Mouse (Mus musculus): ENCODE results near the gene Nrip1.

Nrip1 gene

DNA sequence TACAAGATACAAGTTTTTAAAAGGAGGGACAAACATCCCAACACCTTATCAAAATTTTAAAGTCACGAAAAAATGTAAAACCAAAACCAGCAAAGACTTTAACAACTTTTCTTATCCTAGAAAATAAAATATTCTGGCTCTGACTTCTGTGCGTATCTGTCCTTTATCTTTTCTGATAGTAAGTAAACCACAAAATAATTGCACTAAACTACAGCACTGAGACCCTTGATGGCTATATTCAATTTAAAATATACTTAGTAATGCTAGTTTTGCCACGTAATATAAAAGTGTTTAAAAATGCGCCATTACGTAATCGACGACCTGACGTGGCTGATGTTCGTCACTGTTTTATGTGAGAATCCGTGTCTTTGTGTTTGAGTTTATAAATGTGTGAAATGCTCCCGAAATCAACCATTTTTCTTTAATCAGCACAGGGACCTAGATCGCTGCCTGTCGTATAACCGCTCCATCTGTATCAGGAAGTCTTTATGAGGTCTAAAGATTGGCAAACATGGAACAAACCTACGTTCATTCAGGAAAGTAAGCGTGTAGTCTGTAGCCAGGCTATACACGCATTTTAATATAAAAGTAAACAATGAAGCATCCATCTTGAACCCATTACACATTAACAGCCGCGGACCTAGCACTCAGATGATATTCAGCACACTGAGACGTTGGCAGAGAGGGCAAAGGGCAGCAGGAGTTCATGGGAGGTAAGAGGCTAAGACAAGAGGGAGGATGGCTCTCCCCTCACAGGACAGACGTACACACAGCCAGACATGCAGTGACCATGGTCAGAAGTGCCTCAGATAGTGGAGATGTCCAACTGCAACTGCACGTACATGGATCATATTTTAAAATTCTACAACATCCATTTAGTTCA is 56.4 kb downstream of the Nrip1 start:
- ATAC-seq (ENCODE audit: low TSS enrichment): no peak

DNA sequence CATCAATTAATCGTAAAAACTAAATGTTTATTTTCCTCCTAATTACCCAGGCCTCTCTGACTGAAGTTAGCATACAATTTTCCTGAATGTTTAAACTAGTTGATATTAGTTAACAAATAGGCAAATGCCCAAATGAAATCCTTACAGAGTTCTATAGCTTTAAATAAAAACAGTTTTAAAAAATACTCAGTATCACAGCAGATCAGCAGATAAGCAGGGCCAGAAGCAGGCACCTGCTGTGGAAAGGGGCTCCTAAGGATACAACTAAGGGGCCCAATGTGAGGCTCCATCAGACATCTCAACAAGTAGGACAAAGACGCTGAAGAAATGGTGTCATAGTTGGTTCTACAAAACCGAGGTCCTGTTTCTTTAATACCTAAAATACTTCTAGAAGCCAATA is 58.0 kb downstream of the Nrip1 start:
- ATAC-seq (ENCODE audit: low TSS enrichment): no peak

DNA sequence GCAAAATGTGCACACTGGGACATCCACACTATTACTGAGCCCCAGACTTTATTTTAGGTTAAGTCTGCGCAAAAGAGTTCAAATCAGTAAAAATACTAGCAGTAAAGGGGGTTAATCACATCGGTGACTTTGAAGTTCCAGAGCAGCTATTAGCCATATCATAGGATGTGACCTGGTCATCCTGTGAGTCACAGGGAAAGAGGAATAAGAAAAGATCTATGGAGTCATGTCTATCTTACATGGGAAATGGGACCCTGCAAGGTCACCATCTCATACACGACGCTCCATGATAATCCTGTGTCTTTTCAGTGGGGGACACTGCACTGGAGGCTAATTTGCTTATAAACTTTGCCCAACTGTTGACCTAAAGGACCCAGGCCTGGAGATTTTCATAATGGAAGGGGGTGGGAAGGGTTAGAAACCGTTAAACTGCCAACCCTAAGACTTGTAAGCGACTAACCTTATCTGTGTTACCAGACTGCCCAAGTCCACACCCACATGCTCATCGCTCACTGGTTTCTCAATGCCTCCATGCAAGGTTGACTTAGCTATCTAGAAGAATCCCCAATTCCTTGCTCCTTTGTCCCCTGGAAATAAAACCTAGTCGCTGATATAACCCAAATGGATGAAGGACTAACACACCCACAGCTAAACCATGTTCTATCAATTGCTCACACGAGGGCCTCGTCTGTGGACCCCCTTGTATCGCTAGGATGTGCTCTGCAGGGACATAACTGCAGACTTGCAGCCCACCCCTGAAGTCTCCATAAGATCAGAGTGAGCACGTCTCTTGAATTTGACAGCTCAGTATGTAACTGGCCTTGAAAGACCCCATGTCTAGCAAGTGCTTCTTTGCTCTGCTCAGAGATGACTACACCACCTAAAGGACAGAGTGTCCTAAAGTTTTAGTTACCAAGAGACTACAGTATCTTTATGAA is 59.3 kb downstream of the Nrip1 start:
- ATAC-seq (ENCODE audit: low TSS enrichment): no peak

DNA sequence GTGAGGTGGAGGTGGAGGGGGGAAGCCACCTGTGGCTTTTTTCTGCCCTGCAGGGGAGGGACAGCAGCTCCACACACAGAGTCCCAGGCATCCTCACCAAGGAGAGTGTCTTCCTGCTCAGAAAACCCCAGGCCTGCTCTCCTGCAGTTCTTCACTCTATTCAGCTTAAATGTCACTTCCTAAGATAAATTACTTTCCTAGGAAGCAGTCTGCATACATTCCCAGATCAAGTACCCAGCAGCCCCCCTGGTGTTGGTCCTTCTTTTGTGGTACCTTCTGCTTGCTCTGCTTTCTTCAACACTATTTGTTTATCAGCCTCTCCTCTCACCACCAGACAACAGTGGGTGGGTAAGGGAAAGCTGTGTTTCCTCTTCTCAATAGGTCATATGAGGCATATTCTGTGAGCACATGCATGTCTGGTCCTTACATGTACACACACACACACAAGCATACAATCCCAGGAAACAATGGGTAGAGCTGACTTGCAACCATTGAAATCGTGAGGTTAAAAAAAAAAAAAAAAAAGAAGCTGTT is 60.7 kb downstream of the Nrip1 start:
- no peak for ATAC-seq (ENCODE audit: low TSS enrichment)

DNA sequence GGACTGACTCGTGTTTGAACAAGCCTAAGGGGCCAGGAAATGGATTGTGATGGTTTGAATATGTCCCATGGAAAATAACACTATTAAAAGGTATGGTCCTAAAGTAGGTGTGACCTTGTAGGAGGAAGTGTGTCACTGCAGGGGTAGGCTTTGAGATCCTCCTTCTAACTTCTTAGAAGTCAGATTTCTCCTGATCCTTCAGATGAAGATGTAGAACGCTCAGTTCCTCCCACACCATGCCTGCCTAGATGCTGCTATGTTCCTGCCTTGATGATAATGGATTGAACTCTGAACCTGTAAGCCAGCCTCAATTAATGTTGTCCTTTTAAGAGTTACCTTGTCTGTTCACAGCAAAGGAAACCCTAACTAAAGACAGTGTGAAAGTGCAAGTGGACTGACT is 62.8 kb downstream of the Nrip1 start:
- ATAC-seq (ENCODE audit: low TSS enrichment): no peak

DNA sequence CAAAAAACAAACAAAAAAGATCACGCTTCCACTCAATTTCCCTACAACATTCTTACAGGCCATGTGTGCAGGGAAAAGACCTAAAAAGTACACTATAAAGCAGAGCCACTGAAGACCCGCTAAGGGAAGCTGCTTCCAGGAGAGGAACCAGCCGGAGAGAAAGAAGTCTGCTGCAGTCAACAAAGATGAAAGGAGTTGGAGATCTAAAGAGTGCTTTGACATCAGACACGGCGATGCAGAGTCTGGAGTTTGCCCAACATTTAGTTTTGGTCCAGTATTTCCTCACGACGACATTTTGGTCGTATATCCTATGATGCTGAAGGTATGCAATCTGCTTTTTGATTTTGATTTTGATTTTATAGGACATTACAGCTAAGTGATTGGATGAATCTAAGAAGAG is 63.3 kb downstream of the Nrip1 start:
- no peak for ATAC-seq (ENCODE audit: low TSS enrichment)

DNA sequence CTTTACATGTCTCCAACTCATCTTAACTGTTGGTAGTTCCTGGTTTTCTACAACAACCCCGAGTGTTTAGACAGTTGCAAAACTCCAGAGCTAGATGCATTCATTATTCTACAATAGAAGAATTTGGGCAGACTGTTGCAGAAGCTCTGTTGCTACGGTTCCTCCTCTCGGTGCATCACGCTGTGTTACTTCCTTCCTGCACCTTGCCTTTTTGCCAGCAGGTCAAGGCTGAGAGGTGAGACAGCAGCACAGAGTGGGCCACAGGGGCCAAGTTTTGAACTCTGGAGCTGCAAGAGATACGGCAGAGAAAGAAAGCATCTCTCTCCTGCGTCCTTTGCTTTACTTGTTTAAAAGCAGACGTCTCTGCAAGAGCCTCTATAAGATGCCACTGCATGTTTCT is 64.3 kb downstream of the Nrip1 start:
- ATAC-seq (ENCODE audit: low TSS enrichment): peak; percentile 14; the same call in 1 of the 2 replicates

DNA sequence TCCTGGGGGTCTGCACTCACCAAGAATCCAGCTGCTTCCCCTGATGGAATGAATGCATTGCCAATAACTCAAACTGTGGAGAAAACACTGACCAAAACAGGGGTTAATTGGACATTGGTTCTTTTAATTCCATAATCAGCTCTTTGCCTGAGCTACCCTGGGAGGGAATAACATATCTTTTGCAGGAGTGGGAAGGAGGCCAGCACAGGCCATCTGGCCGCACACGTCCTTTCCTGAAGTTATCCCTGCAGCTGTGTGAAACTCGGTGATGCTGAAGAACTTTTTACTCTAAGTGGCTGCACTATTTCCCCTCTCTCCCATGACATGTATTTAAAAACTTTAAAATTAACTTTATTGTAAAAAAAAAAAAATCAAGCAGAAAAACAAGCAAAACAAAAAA is 66.6 kb downstream of the Nrip1 start:
- ATAC-seq (ENCODE audit: low TSS enrichment): peak; percentile 55

DNA sequence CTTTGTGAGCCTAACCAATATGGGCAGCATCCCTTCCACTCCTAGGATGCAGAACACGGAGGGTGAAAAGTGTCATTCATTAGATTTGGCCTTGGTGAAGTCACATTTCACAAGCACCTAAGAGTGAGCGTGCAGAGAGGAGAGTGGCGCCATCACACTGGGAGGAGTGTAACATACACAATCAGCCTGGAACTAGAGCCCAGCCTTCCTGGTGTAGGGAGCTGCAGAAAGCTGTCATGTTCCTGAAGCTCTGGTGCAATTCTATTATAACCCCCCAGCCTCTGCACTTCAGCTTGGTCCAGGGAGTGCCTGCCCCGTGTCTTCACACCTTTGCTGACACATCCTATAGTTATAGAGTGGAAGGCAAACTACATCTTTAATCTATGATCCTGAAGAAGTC is 67.2 kb downstream of the Nrip1 start:
- peak; percentile 35 for ATAC-seq (ENCODE audit: low TSS enrichment)

DNA sequence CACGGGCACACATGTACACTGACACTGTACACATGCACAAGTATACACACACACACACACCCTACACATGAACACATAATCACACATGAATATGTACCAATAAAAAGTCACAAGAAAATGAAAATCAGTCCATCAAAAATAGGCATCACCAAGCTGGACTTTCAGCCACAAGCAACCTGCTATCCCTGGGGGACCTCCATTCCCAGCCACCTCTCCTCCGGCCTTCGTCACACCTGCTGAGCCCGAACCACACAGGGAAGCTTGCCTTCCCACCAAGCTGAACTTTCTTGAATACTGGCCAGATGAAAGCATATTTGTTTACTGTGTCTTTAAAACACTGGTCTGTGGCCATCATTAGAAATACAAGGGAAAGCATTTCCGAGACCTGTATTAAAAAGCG is 70.2 kb downstream of the Nrip1 start:
- ATAC-seq (ENCODE audit: low TSS enrichment): no peak

DNA sequence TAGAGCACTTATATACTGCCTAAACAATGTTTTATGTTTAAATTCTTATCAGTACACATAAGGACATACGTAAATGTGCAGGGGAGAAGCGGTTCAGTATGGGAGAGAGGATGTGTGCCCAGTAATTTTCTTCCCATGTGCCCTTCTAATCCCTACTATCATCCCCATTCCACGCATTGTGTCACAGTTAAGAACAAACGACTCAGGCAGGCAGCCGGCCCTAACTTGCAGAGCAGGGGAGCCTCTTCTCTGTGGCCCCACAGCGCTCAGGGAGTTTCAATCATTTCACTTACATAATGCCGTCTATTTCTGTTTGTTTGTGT is 71.9 kb downstream of the Nrip1 start:
- ATAC-seq (ENCODE audit: low TSS enrichment): peak; percentile 45

DNA sequence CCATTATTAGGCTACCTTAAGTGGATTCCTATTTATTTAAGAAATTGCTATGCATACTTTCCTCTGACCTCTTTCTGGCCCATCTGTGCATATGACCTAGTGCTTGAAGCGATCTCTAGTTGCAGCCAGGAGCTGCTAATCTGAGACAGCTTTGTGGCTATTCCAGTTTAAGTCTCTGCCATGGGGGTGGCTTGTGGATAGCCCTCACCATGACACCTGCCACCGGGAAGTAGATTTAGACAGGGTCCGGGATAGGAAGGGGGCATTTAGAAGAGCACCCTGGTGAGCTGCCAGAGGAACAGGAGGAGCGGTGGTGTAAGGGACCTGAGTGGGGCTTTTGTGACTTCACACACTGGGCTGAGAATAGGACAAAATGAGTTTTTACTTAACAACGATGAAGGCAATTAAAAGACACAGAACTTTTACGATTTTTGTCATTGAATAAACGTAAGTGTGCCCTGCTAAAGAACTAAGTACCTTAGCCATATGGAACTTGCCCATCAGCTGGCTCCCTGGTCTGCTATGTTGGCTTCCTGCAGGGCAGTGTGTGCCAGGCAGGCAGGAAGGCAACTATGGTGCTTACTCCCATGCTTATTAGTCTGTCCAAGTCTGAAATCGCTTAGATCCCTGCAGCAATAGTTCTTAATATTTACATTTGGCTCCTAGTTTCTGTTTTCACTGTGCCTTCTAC is 72.4 kb downstream of the Nrip1 start:
- peak; percentile 17; the same call in 1 of the 2 replicates for ATAC-seq (ENCODE audit: low TSS enrichment)

DNA sequence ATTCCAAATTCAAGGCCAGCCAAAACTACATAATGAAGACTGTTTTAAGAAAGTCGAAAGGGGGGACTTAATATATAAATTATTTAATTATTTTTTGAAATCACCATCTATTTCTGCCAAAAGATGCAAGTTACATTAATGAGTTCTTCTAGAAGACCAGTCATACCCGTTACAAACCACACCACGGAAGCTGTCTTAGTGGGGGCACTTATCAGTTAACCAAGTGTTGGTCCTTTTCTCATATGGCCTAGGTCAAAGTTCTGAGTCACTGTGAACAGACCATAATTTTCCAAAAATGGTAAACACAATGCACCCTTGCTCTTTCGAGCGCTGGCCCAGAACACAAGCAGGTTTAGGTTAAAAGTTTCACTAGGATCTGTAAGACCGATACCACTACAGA is 73.2 kb downstream of the Nrip1 start:
- ATAC-seq (ENCODE audit: low TSS enrichment): no peak

DNA sequence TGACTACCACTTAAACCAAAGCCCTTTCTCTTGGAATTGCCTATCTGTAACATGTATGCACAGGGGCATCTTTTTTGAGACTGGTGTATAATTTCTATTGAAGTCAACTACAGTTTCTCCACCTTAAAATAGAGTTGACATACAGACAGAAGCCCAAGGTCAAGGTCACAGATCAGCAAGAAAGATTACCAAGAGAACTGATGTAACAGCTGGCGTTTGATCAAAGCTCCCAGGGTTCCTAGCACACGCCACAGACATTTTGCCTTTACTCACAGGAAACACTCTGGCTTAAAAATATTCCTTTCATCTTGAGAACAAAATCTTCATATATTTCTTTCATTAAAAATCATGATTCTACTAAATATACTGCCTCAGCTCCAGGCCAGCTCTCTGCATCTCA is 74.1 kb downstream of the Nrip1 start:
- ATAC-seq (ENCODE audit: low TSS enrichment): no peak

DNA sequence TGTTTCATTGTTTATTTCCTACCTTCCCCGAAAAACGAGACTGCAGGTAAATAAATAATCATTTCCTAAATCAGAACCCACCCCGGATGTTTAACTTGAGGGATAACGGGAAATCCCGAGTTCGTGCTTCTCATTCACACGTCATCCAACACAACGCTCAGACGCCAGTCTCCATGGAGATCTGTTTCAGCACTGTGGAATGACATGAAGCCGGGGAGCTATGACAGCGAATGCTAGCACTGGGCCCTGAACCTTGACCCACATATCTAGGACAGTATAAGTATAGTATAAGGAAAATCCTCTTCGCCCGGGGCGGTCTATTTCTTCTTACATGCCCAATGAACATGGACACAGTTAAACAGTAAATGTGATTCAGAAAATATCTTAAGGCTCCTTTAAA is 78.3 kb downstream of the Nrip1 start:
- peak; percentile 52 for ATAC-seq (ENCODE audit: low TSS enrichment)

DNA sequence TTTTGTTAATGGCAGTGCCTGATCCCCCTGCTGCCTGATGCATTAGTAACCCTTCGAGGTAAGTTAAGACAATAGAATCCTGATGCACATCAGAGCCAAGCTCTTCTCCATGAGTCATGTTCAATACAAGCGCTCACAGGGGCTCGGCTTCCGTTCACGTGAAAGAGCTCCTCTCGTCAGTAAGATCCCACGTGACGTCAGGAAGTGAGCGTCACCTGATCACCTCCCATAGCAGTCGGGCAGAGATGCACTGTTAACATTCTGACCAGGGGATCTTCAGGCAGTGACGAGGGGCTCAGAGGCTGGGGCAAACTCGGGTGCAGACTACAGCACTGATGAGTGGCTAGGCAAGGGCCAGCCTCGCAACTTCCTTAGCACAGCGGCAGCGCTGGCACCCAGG is 79.1 kb downstream of the Nrip1 start:
- ATAC-seq (ENCODE audit: low TSS enrichment): peak; percentile 36

DNA sequence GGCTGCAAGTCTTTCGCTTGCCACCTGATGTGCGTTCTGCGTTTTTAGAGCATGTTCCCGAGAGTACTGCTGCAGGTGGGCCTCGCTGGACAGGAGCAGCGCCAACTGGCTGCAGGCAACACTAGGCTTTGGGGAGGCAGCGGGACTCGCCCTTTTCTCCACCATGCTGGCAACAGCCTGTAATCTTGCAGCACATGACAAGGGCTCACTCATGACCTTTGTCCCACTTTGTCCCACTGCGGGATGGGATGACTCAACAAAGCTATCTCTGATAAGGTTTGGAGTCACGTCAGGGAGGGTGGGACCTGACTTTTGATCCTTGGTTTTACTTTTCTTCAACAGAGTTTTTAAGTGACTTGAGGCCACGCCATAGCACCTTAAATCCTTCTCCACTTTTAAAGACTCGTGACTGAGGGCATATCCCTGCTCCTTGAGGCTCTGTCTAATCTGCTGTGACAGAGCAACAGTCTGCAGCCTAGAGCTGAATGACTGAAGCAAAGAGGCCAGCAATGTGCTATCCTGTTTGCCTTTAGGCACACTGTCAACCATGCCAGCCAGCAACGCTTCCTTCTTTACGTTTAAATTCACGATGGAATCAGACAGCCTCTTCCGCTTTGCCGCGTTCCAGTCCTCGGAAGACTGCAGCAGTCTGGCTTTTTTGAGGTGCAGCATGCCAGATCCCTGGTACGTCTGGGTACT is 79.7 kb downstream of the Nrip1 start:
- no peak for ATAC-seq (ENCODE audit: low TSS enrichment)

DNA sequence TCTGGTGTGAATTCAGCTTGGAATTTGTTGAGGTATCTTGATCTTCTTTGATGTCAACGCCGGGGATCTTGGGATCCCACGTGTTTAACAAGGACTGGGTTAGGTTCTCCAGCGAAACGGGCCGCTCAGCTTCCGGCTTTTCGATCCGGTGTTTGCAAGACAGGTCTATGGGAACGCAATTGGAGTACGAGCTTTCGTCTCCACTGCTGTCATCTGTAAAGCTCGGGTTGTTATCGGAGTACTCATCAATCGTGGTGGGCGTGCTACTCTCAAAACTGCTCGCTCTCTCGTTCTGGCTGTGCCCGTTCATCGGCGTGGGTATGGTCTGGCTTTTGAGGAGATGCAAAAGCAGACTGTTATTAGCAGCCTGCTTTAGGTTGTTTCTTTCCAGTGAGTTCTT is 80.5 kb downstream of the Nrip1 start:
- ATAC-seq (ENCODE audit: low TSS enrichment): no peak

DNA sequence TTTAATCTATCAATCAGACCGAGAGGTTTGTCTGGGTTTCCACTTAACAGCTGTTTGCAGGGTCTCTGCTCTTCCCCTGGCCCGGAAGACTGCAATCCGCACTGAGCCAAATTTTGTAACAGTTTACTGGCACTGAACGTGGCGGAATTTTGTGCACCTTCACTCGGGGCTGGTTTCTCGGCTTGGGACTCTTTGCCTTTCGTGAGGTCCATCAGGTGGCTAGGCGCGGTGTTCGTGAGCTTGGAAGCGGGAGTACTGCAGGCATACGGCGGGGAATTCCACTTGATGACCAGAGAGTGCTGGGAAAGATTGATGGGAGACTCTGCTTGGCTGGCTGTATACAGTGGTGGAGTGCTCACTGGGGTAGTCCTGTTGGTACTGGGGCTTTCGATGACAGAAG is 81.0 kb downstream of the Nrip1 start:
- no peak for ATAC-seq (ENCODE audit: low TSS enrichment)

DNA sequence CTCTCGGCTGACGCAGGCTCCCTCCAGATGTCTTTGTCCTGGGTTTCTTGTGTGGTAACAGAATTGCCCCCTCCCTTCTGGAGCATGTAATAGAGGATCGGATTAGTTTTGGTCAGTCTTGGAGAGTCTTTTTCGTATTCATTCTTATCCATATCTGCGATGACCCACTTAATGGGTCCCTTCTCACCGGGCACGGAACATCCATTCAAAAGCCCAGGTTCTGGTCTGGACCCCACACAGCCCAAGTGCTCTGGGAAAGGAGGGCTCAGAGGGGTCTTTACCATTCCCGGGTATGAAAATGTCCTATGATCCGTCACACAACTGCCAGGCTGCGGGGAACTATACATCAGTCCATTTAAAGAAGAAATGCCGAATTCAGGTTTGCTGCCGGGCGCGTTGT is 82.3 kb downstream of the Nrip1 start:
- no peak for ATAC-seq (ENCODE audit: low TSS enrichment)

DNA sequence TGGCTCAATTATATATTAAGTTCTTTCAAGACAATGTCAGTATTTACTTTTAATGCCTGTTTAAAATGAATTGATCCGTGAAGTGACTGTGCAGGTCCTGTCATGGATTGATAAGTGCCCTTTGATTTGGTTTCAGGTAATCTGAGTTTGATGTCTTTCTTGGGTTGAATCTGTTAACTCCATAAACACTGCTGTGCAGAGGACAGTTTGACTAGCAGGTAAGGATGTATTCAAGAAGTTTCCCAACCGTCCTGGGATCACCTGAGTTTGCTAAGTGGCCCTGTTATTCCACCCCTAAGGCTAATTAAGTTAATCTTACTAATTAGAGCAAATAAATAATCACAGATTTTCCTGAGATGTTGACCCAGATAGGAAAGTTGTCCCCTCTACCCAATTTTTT is 84.1 kb downstream of the Nrip1 start:
- ATAC-seq (ENCODE audit: low TSS enrichment): no peak

DNA sequence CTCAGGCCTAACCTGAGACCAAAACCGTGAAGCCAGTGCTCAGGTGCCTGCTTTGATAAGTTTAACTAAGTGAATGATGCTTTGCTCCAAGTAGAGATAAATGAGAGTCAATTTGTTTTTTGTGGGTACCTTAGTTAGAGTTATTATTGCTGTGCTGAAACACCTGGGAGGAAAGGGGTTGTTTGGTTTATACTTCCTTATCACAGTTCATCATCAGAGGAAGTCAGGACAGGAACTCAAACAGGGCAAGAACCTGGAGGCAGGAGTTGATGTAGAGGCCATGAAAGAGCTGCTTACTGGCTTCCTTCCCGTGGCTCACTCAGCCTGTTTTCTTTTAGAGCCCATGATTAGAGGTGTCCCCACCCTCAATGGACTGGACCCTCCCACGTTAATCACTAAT is 89.8 kb downstream of the Nrip1 start:
- ATAC-seq (ENCODE audit: low TSS enrichment): no peak

Measured in frontal cortex, adult (tissue).